Mouse (Mus musculus): ENCODE data around the gene Zfhx3. TPM values are rescaled to one million over a fixed set of nuclear protein-coding genes. Genes with fewer than 3 reads are reported as not detected.

Gene Zfhx3
- polyA plus RNA-seq, 1 experiment from 2014 or later, result 13.9 TPM

- no peak overlapping the region for H3K9ac ChIP-seq
- H3K27ac ChIP-seq (replicated peaks), result peak overlapping the region; percentile 13; the same call in 1 of the 2 replicates
- H3K4me3 ChIP-seq (replicated peaks), result peak overlapping the region; percentile 3; the same call in 1 of the 2 replicates
- WGBS, result 30% methylated on average over 12 of the region's 12 CpGs
- no peaks in the 10 kb centered on the region for H3K27me3 ChIP-seq
- no peaks in the 10 kb centered on the region for H3K36me3 ChIP-seq
- ATAC-seq (ENCODE audit: insufficient number of reproducible peaks, low FRiP score, low TSS enrichment, low read depth), result no peak
- peaks cover 32% of the 10 kb centered on the region for H3K4me1 ChIP-seq
- peak overlapping the region; percentile 29 for H3K4me2 ChIP-seq (replicated peaks)
- no peaks in the 10 kb centered on the region for H3K9me3 ChIP-seq (replicated peaks)
Measured at GRCm38 (mm10) chr8:108886599-108887255, 944.3 kb downstream of the Zfhx3 start.

- Histone ChIP-seq H3K9ac (no peak overlapping the region), H3K4me2 (replicated peaks) (no peak overlapping the region), H3K4me1 (peaks cover 32% of the 10 kb centered on the region), H3K36me3 (no peaks in the 10 kb centered on the region), H3K27ac (replicated peaks) (no peak overlapping the region), H3K27me3 (no peaks in the 10 kb centered on the region), H3K4me3 (replicated peaks) (no peak overlapping the region), H3K9me3 (replicated peaks) (no peaks in the 10 kb centered on the region)
- ATAC-seq (ENCODE audit: insufficient number of reproducible peaks, low FRiP score, low TSS enrichment, low read depth), result no peak
- 75% methylated on average over 14 of the region's 14 CpGs for WGBS
Measured at GRCm38 (mm10) chr8:108887256-108887615, 944.8 kb downstream of the Zfhx3 start.

- peaks cover 32% of the 10 kb centered on the region for H3K4me1 ChIP-seq
- no peaks in the 10 kb centered on the region for H3K36me3 ChIP-seq
- no peak for ATAC-seq (ENCODE audit: insufficient number of reproducible peaks, low FRiP score, low TSS enrichment, low read depth)
- no peak overlapping the region for H3K27ac ChIP-seq (replicated peaks)
- WGBS, result 92% methylated on average over 8 of the region's 8 CpGs
- no peak overlapping the region for H3K4me3 ChIP-seq (replicated peaks)
- H3K4me2 ChIP-seq (replicated peaks), result no peak overlapping the region
- no peak overlapping the region for H3K9ac ChIP-seq
- no peaks in the 10 kb centered on the region for H3K27me3 ChIP-seq
- no peaks in the 10 kb centered on the region for H3K9me3 ChIP-seq (replicated peaks)
Measured at GRCm38 (mm10) chr8:108887890-108888289, 945.4 kb downstream of the Zfhx3 start.

GRCm38 (mm10) chr8:108888924-108889323, 946.5 kb downstream of the Zfhx3 start:
- Histone ChIP-seq H3K27me3 (no peaks in the 10 kb centered on the region), H3K4me2 (replicated peaks) (no peak overlapping the region), H3K36me3 (0 out of 2 replicates have a peak, but pooled peaks cover 3% of the 10 kb centered on the region), H3K9me3 (replicated peaks) (no peaks in the 10 kb centered on the region), H3K9ac (no peak overlapping the region), H3K4me1 (peaks cover 36% of the 10 kb centered on the region), H3K27ac (replicated peaks) (no peak overlapping the region), H3K4me3 (replicated peaks) (no peak overlapping the region)
- no peak for ATAC-seq (ENCODE audit: insufficient number of reproducible peaks, low FRiP score, low TSS enrichment, low read depth)
- WGBS, result 37% methylated on average over 4 of the region's 4 CpGs

GRCm38 (mm10) chr8:108889406-108889805, 947.0 kb downstream of the Zfhx3 start:
- Histone ChIP-seq H3K4me2 (replicated peaks) (no peak overlapping the region), H3K27me3 (no peaks in the 10 kb centered on the region), H3K4me1 (peaks cover 41% of the 10 kb centered on the region), H3K36me3 (0 out of 2 replicates have a peak, but pooled peaks cover 3% of the 10 kb centered on the region), H3K4me3 (replicated peaks) (no peak overlapping the region), H3K9ac (no peak overlapping the region), H3K9me3 (replicated peaks) (no peaks in the 10 kb centered on the region), H3K27ac (replicated peaks) (no peak overlapping the region)
- no peak for ATAC-seq (ENCODE audit: insufficient number of reproducible peaks, low FRiP score, low TSS enrichment, low read depth)
- 52% methylated on average over 5 of the region's 5 CpGs for WGBS

GRCm38 (mm10) chr8:108894287-108894686, 951.8 kb downstream of the Zfhx3 start:
- H3K4me3 ChIP-seq (replicated peaks), result no peak overlapping the region
- no peak overlapping the region for H3K4me2 ChIP-seq (replicated peaks)
- H3K9me3 ChIP-seq (replicated peaks), result no peaks in the 10 kb centered on the region
- no peaks in the 10 kb centered on the region for H3K27me3 ChIP-seq
- H3K27ac ChIP-seq (replicated peaks), result peak overlapping the region; percentile 48; the same call in 1 of the 2 replicates
- no peak for ATAC-seq (ENCODE audit: insufficient number of reproducible peaks, low FRiP score, low TSS enrichment, low read depth)
- no peak overlapping the region for H3K9ac ChIP-seq
- H3K36me3 ChIP-seq, result 0 out of 2 replicates have a peak, but pooled peaks cover 3% of the 10 kb centered on the region
- H3K4me1 ChIP-seq, result peaks cover 52% of the 10 kb centered on the region
- WGBS, result 39% methylated on average over 10 of the region's 10 CpGs

GRCm38 (mm10) chr8:108896468-108897346, 954.3 kb downstream of the Zfhx3 start:
- Histone ChIP-seq H3K4me1 (peaks cover 64% of the 10 kb centered on the region), H3K4me2 (replicated peaks) (peak overlapping the region; percentile 31), H3K9ac (no peak overlapping the region), H3K27me3 (no peaks in the 10 kb centered on the region), H3K36me3 (0 out of 2 replicates have a peak, but pooled peaks cover 3% of the 10 kb centered on the region), H3K4me3 (replicated peaks) (no peak overlapping the region), H3K9me3 (replicated peaks) (no peaks in the 10 kb centered on the region), H3K27ac (replicated peaks) (peak overlapping the region; percentile 83)
- WGBS, result 25% methylated on average over 18 of the region's 18 CpGs
- ATAC-seq (ENCODE audit: insufficient number of reproducible peaks, low FRiP score, low TSS enrichment, low read depth), result peak; percentile 55; the same call in 1 of the 2 replicates

GRCm38 (mm10) chr8:108897347-108898100, 955.1 kb downstream of the Zfhx3 start:
- WGBS, result 37% methylated on average over 7 of the region's 7 CpGs

GRCm38 (mm10) chr8:108899251-108899771, 956.9 kb downstream of the Zfhx3 start:
- Histone ChIP-seq H3K4me2 (replicated peaks) (no peak overlapping the region), H3K9me3 (replicated peaks) (no peaks in the 10 kb centered on the region), H3K4me1 (peaks cover 66% of the 10 kb centered on the region), H3K9ac (no peak overlapping the region), H3K27me3 (no peaks in the 10 kb centered on the region), H3K36me3 (no peaks in the 10 kb centered on the region), H3K4me3 (replicated peaks) (no peak overlapping the region), H3K27ac (replicated peaks) (no peak overlapping the region)
- no peak for ATAC-seq (ENCODE audit: insufficient number of reproducible peaks, low FRiP score, low TSS enrichment, low read depth)
- 67% methylated on average over 14 of the region's 14 CpGs for WGBS

More at GRCm38 (mm10) chr8:108897347-108898100, 955.1 kb downstream of the Zfhx3 start:
- Histone ChIP-seq H3K4me3 (replicated peaks) (no peak overlapping the region), H3K4me2 (replicated peaks) (no peak overlapping the region), H3K4me1 (peaks cover 64% of the 10 kb centered on the region), H3K27ac (replicated peaks) (peak overlapping the region; percentile 83), H3K9ac (no peak overlapping the region), H3K27me3 (no peaks in the 10 kb centered on the region), H3K9me3 (replicated peaks) (no peaks in the 10 kb centered on the region), H3K36me3 (0 out of 2 replicates have a peak, but pooled peaks cover 3% of the 10 kb centered on the region)
- ATAC-seq (ENCODE audit: insufficient number of reproducible peaks, low FRiP score, low TSS enrichment, low read depth), result peak; percentile 48; the same call in 1 of the 2 replicates

GRCm38 (mm10) chr8:108900541-108900940, 958.1 kb downstream of the Zfhx3 start:
- Histone ChIP-seq H3K4me2 (replicated peaks) (no peak overlapping the region), H3K9ac (no peak overlapping the region), H3K4me3 (replicated peaks) (no peak overlapping the region), H3K4me1 (peaks cover 61% of the 10 kb centered on the region), H3K27me3 (no peaks in the 10 kb centered on the region), H3K36me3 (no peaks in the 10 kb centered on the region), H3K9me3 (replicated peaks) (no peaks in the 10 kb centered on the region), H3K27ac (replicated peaks) (0 out of 2 replicates have a peak overlapping the region, but pooled peaks have one; percentile 4)
- no peak for ATAC-seq (ENCODE audit: insufficient number of reproducible peaks, low FRiP score, low TSS enrichment, low read depth)
- WGBS, result 41% methylated on average over 10 of the region's 10 CpGs
